Mouse (Mus musculus): ENCODE results near the gene Msantd2. TPM values are rescaled to one million over a fixed set of nuclear protein-coding genes. Genes with fewer than 3 reads are reported as not detected.
A peak's percentile ranks its signal among the peaks of the same experiment; 100 is the strongest.

Gene Msantd2
- polyA plus RNA-seq (2015; fragmentation: Nextera tagmentation; extraction: Ambion mirVana), result 20.0 and 24.8 TPM in 2 replicates

DNA sequence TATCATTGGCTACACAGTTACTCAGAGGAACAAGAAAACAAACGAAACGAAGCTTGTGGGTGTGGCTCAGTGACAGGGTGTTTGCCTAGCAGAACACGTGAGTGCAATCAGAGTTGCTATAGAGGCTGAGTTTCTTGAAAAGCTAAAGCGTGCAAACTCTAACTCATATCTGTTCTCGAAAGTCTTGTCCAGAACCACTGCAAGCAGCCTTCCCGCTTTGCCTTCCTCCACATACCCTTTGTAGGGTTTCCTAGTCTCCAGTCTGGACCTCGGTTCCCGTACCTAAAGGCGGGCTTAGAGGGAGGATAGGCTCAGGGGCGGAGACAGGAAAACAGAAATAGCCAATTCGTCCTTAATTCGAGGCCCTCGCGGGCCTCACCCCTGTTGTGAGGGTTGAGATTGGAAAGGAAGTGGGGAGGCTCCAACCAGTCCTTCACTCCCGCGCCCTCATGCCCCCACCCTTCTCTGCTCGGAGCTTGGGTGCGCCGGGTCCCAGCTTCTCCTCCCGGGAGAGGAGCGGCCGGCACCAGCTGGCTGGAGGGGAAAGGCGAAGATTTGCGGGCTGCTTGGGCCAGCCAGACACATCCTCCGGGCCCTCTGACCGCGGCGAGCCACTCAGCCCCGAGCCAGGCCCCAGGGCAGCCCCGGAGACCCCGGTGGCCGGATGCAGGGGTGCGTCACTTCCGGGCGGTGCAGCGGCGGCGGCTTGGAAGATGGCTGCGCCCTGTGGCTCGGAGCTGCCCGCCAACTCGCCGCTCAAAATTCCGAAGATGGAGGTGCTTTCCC is at the start of gene Msantd2:
Gene Msantd2 (plus strand): TSS at position 709 of the 786 bp plus-strand sequence.
- H3K9ac ChIP-seq, result peak within 1 kb of the TSS; percentile 93
- peak; percentile 95 for ATAC-seq (ENCODE audit: insufficient number of reproducible peaks, low FRiP score, low TSS enrichment, low read depth)
- no peaks in the 10 kb centered on the region for H3K27me3 ChIP-seq
- H3K9me3 ChIP-seq (replicated peaks), result no peaks in the 10 kb centered on the region
- H3K4me3 ChIP-seq (replicated peaks), result peak within 1 kb of the TSS; percentile 92
- under 1% methylated on average over 44 of the region's 44 CpGs for WGBS
- peak within 1 kb of the TSS; percentile 99 for H3K27ac ChIP-seq (replicated peaks)
- 0 out of 2 replicates have a peak, but pooled peaks cover 2% of the 10 kb centered on the region for H3K36me3 ChIP-seq
- H3K4me1 ChIP-seq, result peaks cover 16% of the 10 kb centered on the region
- H3K4me2 ChIP-seq (replicated peaks), result peak within 1 kb of the TSS; percentile 78

DNA sequence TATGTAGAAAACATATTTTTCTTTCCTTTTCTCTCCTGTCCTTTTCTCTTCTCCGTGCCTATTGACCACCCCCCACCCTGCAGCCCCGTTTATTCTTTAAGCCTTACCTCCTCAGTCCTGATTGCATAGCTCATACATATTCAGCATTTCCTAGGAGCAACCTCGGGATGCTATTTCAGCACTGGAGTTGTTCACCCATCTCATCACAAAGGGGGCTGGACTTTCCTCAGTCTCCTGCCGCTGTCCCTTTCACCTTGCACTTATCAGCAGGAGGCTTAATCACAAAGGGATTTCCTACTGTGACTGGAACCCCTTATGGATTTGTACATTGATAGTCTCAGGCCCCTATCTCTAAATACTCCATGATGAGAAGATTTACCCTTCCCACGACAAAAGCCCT is 36.7 kb upstream of the Msantd2 start:
- Histone ChIP-seq H3K27me3 (peaks cover 75% of the 10 kb centered on the region), H3K4me3 (replicated peaks) (no peak overlapping the region), H3K36me3 (no peaks in the 10 kb centered on the region), H3K9ac (no peak overlapping the region), H3K9me3 (replicated peaks) (no peaks in the 10 kb centered on the region), H3K4me2 (replicated peaks) (no peak overlapping the region), H3K27ac (replicated peaks) (no peak overlapping the region), H3K4me1 (peaks cover 15% of the 10 kb centered on the region)
- ATAC-seq (ENCODE audit: insufficient number of reproducible peaks, low FRiP score, low TSS enrichment, low read depth), result no peak
- WGBS, result 1% methylated on average over 5 of the region's 5 CpGs

DNA sequence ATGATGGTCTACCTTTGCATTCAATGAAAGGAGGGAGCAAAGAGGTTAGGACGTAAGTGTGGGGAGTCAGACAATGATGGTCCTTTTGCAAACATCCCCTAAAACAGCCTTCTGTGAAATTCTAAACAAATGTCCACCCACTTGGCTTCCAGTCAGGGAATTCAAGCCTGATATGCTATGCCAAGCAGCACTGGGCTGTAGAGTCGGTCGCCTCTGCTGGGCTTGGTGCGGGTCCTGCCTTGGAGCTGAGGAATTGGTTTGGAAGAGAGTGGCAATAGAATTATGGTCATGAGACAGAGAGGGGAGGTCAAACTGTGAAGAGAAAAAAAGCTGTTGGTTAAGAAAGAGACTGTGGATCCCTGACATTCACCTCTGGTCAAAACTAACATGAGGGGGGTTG is 35.8 kb upstream of the Msantd2 start:
- peaks cover 82% of the 10 kb centered on the region for H3K27me3 ChIP-seq
- no peak for ATAC-seq (ENCODE audit: insufficient number of reproducible peaks, low FRiP score, low TSS enrichment, low read depth)
- no peak overlapping the region for H3K27ac ChIP-seq (replicated peaks)
- H3K9me3 ChIP-seq (replicated peaks), result no peaks in the 10 kb centered on the region
- no peak overlapping the region for H3K4me2 ChIP-seq (replicated peaks)
- no peaks in the 10 kb centered on the region for H3K36me3 ChIP-seq
- H3K4me3 ChIP-seq (replicated peaks), result no peak overlapping the region
- 44% methylated on average over 4 of the region's 4 CpGs for WGBS
- no peak overlapping the region for H3K9ac ChIP-seq
- H3K4me1 ChIP-seq, result peaks cover 15% of the 10 kb centered on the region

DNA sequence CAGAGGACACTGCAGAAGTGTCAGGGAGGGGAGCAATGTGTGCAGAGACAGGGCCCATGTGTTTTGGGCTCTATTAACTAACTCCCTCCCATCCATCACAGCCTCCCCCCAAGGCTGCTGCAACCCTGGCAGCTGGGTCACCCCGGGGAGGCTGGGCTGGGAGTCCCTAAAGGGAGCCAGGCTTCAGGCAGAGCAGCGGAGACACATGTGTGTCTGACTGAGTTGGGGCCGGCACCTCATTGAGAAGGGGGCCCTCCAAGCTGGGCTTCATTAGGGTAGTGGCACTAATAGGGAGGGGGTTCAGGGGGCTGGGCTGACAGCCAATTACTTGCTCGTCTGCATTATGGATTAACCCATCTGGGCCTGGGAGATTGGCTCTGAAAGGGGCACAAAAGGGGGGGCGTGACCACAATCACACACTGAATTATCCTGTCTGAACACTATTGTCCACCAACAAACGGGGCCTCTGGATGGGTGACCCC is 35.1 kb upstream of the Msantd2 start:
- no peak overlapping the region for H3K9ac ChIP-seq
- WGBS, result 7% methylated on average over 6 of the region's 6 CpGs
- no peaks in the 10 kb centered on the region for H3K9me3 ChIP-seq (replicated peaks)
- peaks cover 15% of the 10 kb centered on the region for H3K4me1 ChIP-seq
- no peak overlapping the region for H3K4me3 ChIP-seq (replicated peaks)
- ATAC-seq (ENCODE audit: insufficient number of reproducible peaks, low FRiP score, low TSS enrichment, low read depth), result no peak; the same call in 1 of the 2 replicates
- no peak overlapping the region for H3K4me2 ChIP-seq (replicated peaks)
- peaks cover 86% of the 10 kb centered on the region for H3K27me3 ChIP-seq
- no peak overlapping the region for H3K27ac ChIP-seq (replicated peaks)
- no peaks in the 10 kb centered on the region for H3K36me3 ChIP-seq

DNA sequence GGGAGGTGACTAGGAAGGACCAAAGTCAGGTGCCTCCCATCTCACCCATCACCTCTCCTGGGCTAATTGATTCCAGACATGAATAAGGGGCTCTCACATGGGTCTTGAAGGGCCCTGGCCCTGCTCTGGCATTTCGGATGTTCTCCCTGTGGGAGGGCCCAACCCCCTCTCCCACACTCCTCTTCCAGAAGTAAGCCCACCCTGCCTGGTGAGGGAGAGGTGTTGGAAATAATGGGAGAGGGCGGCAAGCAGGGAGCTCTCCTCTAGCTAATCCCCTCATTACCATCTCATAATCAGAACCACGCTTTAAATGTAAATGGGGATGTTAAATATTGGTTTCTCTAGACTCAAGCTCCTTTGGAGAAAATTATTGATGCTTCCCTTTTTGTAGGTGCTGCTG is 34.1 kb upstream of the Msantd2 start:
- H3K27ac ChIP-seq (replicated peaks), result no peak overlapping the region
- H3K4me1 ChIP-seq, result peaks cover 20% of the 10 kb centered on the region
- H3K27me3 ChIP-seq, result peaks cover 93% of the 10 kb centered on the region
- WGBS, result 12% methylated on average over 3 of the region's 3 CpGs
- no peaks in the 10 kb centered on the region for H3K9me3 ChIP-seq (replicated peaks)
- no peak overlapping the region for H3K9ac ChIP-seq
- no peak overlapping the region for H3K4me3 ChIP-seq (replicated peaks)
- no peaks in the 10 kb centered on the region for H3K36me3 ChIP-seq
- H3K4me2 ChIP-seq (replicated peaks), result no peak overlapping the region
- no peak for ATAC-seq (ENCODE audit: insufficient number of reproducible peaks, low FRiP score, low TSS enrichment, low read depth)

DNA sequence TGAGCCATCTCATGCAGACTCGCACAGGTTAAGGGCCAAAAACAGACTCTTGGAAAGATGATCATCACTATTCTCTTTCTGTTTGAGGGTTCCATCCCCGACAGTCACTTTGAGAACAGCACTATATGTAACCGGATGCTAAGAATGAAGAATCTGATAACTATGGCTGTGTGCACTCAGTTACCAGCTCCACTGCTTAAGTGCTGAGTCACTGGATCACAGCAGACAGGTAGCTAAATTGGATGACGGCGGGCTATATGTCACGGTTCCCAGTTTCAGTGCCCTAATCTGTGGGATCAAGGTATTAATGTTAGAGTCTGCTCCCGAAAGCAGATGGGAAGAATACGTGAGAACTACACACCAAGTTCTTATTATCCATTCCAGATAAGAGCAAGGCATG is 33.3 kb upstream of the Msantd2 start:
- peaks cover 28% of the 10 kb centered on the region for H3K4me1 ChIP-seq
- H3K36me3 ChIP-seq, result no peaks in the 10 kb centered on the region
- no peak for ATAC-seq (ENCODE audit: insufficient number of reproducible peaks, low FRiP score, low TSS enrichment, low read depth)
- H3K4me3 ChIP-seq (replicated peaks), result no peak overlapping the region
- H3K27me3 ChIP-seq, result peaks cover 93% of the 10 kb centered on the region
- H3K27ac ChIP-seq (replicated peaks), result no peak overlapping the region
- H3K4me2 ChIP-seq (replicated peaks), result no peak overlapping the region; the same call in 1 of the 2 replicates
- no peak overlapping the region for H3K9ac ChIP-seq
- 2% methylated on average over 8 of the region's 8 CpGs for WGBS
- H3K9me3 ChIP-seq (replicated peaks), result no peaks in the 10 kb centered on the region

DNA sequence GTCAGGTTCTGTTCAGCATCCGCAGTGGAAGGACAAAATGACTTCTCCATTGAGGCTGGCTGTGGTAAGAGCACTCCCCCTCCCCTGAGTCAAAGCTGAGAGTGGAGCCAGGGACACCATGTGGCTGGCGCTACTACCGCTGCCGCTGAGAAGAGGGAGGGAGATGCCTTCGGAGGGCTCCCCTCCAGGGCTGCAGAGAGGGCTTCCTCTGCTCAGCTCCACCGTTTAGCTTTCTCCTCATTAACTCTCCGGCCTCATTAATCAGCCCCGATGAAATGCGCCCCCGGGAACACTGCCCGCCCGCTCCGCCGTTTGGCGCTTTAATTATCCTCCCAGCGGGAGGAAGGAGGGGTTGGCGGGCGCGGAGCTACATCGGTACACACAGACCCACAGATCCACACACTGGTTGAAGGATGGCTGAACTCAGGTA is 32.6 kb upstream of the Msantd2 start:
- under 1% methylated on average over 20 of the region's 20 CpGs for WGBS
- peaks cover 94% of the 10 kb centered on the region for H3K27me3 ChIP-seq
- H3K4me1 ChIP-seq, result peaks cover 28% of the 10 kb centered on the region
- H3K27ac ChIP-seq (replicated peaks), result no peak overlapping the region
- peak overlapping the region; percentile 30 for H3K4me3 ChIP-seq (replicated peaks)
- H3K9me3 ChIP-seq (replicated peaks), result no peaks in the 10 kb centered on the region
- peak overlapping the region; percentile 44 for H3K4me2 ChIP-seq (replicated peaks)
- ATAC-seq (ENCODE audit: insufficient number of reproducible peaks, low FRiP score, low TSS enrichment, low read depth), result no peak; the same call in 1 of the 2 replicates
- H3K36me3 ChIP-seq, result no peaks in the 10 kb centered on the region
- H3K9ac ChIP-seq, result no peak overlapping the region

DNA sequence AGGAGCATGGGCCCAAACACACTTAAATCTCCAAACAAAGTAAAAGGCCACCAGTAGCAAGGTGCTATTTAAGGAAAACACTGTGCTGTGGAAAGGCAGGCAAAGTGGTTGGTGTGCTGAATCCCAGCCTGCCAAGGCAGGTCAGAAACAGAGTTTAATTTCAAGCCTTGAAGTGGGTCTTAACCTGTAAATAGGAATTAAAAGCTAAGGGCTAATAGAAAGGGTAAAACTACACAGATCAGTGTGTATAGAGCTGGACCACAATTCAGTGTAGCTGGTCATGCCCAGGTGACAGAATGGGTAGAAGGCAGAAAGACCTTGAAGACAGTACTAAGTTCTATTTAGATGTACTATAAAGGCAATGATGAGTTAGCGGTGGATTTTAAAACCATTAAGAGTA is 32.0 kb upstream of the Msantd2 start:
- Histone ChIP-seq H3K4me2 (replicated peaks) (no peak overlapping the region), H3K4me1 (peaks cover 28% of the 10 kb centered on the region), H3K4me3 (replicated peaks) (no peak overlapping the region), H3K9me3 (replicated peaks) (no peaks in the 10 kb centered on the region), H3K9ac (no peak overlapping the region), H3K36me3 (no peaks in the 10 kb centered on the region), H3K27me3 (peaks cover 94% of the 10 kb centered on the region), H3K27ac (replicated peaks) (no peak overlapping the region)
- WGBS, result 55% methylated on average over 1 of the region's 1 CpGs
- ATAC-seq (ENCODE audit: insufficient number of reproducible peaks, low FRiP score, low TSS enrichment, low read depth), result no peak

DNA sequence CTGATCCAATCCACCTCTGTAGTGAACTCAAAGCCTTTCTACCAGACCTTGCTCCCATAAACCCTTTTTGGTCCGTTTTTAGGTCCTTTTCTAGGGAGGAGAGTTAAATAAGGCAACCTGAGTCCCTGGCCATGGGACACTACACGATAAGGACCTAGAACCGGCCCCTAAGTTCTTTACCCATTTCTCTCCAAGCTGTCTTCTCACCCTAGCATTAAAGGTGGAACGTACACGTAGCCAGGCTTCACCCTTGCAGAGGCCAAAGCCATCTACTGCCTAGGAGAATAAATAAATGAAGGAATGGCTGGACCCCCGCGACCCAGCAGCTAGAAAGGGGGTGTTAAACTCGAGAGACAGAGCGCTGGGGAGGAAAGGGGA is 29.5 kb upstream of the Msantd2 start:
- ATAC-seq (ENCODE audit: insufficient number of reproducible peaks, low FRiP score, low TSS enrichment, low read depth), result no peak
- H3K27me3 ChIP-seq, result peaks cover 82% of the 10 kb centered on the region
- no peaks in the 10 kb centered on the region for H3K9me3 ChIP-seq (replicated peaks)
- WGBS, result 3% methylated on average over 9 of the region's 9 CpGs
- no peaks in the 10 kb centered on the region for H3K36me3 ChIP-seq
- H3K4me2 ChIP-seq (replicated peaks), result peak overlapping the region; percentile 97
- H3K27ac ChIP-seq (replicated peaks), result no peak overlapping the region
- H3K4me1 ChIP-seq, result peaks cover 25% of the 10 kb centered on the region
- H3K4me3 ChIP-seq (replicated peaks), result peak overlapping the region; percentile 50
- no peak overlapping the region for H3K9ac ChIP-seq

DNA sequence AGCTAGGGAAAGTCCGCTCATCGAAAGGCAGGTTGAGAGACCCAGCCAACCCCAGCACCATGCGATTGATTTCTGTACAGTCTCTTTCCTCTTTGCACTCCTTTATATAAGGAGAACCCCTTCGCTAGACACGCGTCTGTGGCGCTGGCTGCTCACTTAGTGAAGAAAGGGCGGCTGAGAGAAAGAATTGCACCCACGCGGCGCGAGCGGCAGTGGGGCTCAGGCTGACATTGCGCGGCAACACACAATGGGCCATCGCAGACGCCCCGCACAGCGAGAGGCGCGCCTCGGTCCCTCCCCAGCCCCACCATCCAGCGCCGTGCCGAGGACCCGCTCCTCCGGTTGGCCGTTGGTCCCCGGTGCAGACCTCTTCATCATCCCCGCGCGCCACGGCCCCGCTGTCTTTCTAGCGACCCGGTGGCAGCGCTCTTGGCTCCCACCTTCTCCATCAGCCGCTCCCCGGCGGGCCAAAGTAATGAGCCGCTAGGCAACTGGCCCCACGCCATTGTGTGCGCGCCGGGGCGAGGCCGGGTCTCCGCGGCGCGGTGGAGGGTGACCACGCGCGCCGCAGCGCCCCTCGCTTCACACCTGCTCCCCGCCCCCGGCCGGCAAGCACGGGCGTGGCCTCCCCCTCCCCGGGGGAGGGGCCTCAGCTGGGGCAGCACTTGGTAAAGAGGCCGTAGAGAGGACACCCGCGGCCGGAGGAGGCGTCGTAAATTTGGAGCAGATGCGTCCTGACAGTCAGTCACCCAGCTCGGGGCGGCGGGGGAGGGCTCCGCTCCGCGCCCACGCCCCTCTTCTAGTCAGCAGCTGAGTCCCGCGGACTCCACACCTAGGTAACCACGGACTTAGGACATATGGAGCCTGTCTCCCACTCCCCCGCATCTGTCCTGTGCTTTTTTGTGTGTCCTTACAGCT is 28.8 kb upstream of the Msantd2 start:
- peak overlapping the region; percentile 97 for H3K4me2 ChIP-seq (replicated peaks)
- no peak for ATAC-seq (ENCODE audit: insufficient number of reproducible peaks, low FRiP score, low TSS enrichment, low read depth)
- H3K36me3 ChIP-seq, result no peaks in the 10 kb centered on the region
- peaks cover 25% of the 10 kb centered on the region for H3K4me1 ChIP-seq
- peak overlapping the region; percentile 50 for H3K4me3 ChIP-seq (replicated peaks)
- H3K9me3 ChIP-seq (replicated peaks), result no peaks in the 10 kb centered on the region
- peaks cover 77% of the 10 kb centered on the region for H3K27me3 ChIP-seq
- peak overlapping the region; percentile 16; the same call in 1 of the 2 replicates for H3K9ac ChIP-seq
- no peak overlapping the region for H3K27ac ChIP-seq (replicated peaks)
- under 1% methylated on average over 81 of the region's 81 CpGs for WGBS

DNA sequence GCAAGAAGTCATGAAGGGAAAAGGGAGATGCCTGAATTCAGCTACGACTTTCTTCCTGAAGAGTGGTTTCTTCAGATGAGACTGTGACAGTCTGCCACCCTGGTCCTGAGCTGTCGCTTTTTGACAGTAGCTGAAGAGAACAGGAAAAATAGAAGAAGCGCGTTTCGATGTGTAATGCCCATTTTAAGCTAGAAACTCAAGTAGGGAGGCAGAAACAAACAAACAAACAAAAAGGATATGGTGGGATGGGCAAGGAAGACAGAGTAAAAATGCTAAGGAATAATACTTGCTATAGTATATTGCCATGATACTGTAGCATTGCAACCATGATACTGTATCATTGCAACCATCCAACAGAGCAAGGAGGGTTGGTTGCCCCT is 28.2 kb upstream of the Msantd2 start:
- peak overlapping the region; percentile 97 for H3K4me2 ChIP-seq (replicated peaks)
- H3K4me3 ChIP-seq (replicated peaks), result peak overlapping the region; percentile 50
- H3K9ac ChIP-seq, result no peak overlapping the region
- no peaks in the 10 kb centered on the region for H3K9me3 ChIP-seq (replicated peaks)
- peaks cover 73% of the 10 kb centered on the region for H3K27me3 ChIP-seq
- 10% methylated on average over 5 of the region's 5 CpGs for WGBS
- no peaks in the 10 kb centered on the region for H3K36me3 ChIP-seq
- no peak overlapping the region for H3K27ac ChIP-seq (replicated peaks)
- H3K4me1 ChIP-seq, result peaks cover 22% of the 10 kb centered on the region
- no peak for ATAC-seq (ENCODE audit: insufficient number of reproducible peaks, low FRiP score, low TSS enrichment, low read depth)
